Mouse (Mus musculus) T-helper 2 cell (primary cell): Measurements from ENCODE around the gene Klk1b16.
"Not testable (repeated sequence)": the region's sequence is repeated elsewhere in the genome, so short reads cannot be mapped to it uniquely, and the experiment has no call there.

Source experiments
- in situ Hi-C: fragments of 300-600 bp; cut with MboI, MseI; formaldehyde crosslinking; loops from one replicate; pipeline ENCODE4 v1.15.1; 2025; ENCODE audit warnings: high pct_unique_total_duplicates

Klk1b16 gene

DNA sequence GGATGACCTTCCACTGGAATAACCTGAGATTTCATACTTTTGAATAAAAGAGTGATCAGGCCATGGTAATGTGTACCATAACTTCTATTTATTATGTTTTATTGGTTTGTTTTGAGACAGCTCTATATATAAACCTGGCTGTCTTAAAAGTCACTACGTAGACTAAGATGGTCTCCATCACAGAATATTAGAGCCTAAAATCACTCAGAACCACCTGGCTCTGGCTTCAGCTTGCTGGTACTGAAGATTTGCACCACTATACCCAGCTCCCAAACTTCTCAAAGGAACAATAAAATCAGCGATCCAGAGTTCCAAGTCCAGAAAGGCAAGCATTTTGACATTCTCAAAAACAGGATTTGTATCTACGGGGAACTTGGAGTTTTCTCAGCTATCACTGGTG is at the start of gene Klk1b16:
Gene Klk1b16, plus strand, starts transcription at position 301 of the 400 bp plus-strand sequence.
- in situ Hi-C loops = no loop called here

GRCm38 (mm10) chr7:44096111-44096510 is 40.5 kb upstream of the Klk1b16 start:
- in situ Hi-C loops = no loop called here

DNA sequence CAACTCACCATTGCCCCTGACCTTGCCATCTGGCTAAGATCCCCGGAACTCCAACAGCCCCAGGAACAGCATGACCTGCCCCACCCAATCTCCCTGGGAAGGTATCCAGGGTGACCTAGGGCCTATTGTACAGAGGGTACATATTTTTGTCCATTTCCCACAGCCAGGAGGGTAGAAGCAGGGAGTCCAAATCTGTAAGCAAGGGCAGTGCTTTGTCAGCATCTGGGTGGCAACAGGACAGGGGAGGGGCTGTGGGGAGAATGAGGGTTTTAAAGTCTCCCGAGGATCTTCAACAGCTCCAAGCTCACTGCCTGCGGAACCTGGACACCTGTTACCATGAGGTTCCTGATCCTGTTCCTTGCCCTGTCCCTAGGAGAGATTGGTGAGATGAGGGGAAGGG is 34.5 kb upstream of the Klk1b16 start, which contains the start of gene Klk1b21:
Gene Klk1b21, plus strand, starts transcription at position 301 of the 400 bp plus-strand sequence.
- in situ Hi-C loops = not testable (repeated sequence)

DNA sequence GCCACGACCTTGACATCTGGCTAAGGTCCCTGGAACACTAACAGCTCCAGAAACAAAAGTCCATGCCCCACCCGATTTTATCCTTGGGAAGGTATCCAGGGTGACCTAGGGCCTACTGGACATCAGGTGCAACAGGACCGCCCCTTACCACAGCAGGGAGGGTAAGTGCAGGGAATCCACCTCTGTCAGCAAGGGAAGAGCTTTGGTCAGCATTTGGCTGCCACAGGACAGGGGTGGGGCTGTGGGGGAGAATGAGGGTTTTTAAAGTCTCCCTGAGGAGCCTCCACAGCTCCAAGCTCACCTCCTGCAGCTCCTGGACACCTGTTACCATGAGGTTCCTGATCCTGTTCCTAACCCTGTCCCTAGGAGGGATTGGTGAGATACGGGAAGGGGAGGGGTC is 24.2 kb upstream of the Klk1b16 start, which contains the start of gene Klk1b22:
Gene Klk1b22, plus strand, starts transcription at position 301 of the 400 bp plus-strand sequence.
- in situ Hi-C loops = no loop called here

DNA sequence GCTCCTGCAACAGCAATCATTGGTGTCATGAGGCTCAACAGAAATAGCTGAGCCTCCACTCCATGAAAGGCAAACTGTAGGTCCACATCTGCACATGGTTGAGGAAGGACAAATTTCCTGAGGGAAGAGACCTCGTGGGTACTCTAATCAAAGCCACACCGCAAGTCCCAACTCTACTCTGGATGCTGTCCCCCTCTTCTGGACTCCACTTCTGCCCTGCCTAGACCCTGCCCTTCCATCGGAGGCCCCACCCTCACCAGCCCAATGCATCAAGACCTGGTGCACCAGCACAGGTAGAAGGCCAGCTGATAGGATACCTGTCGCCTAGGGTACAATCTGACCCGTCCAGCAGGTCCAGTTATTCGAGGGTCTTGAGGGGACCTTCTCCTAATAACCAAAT is 13.1 kb upstream of the Klk1b16 start:
- in situ Hi-C loops = no loop called here

GRCm38 (mm10) chr7:44179299-44180045 is 42.9 kb downstream of the Klk1b16 start:
- in situ Hi-C loops = loop anchor here (10.0 kb wide), 1 partner anchor 355 kb away; the partner anchor contains the start of gene Klk6

- in situ Hi-C loops = loop anchor here (10.0 kb wide), 1 partner anchor 362 kb away; the partner anchor contains the start of gene Klk6
Measured at GRCm38 (mm10) chr7:44186516-44186915, 49.9 kb downstream of the Klk1b16 start.

GRCm38 (mm10) chr7:44187936-44188335 is 51.4 kb downstream of the Klk1b16 start, which contains the start of gene Klk1b24:
Gene Klk1b24, plus strand, starts transcription at chr7:44188236.
- in situ Hi-C loops = loop anchor here (10.0 kb wide), 1 partner anchor 363 kb away; the partner anchor contains the start of gene Klk6
